Mouse (Mus musculus) skeletal muscle tissue, postnatal 0 days (tissue): ENCODE data around the gene Klf12. TPM values are rescaled to one million over a fixed set of nuclear protein-coding genes. Genes with fewer than 3 reads are reported as not detected.

ENCODE experiments used
- polyA plus RNA-seq: library from polyadenylated mRNA; unstranded; fragments of >200 nt; fragmentation: Nextera tagmentation; extraction: Ambion mirVana; gene quantifications from 2 replicates; pipeline ENCODE4 v1.2.1, GENCODE M21; 2015

The Klf12 gene
- 5.5 and 6.5 TPM in 2 replicates for polyA plus RNA-seq

GRCm38 (mm10) chr14:100284119-100284860, at the start of gene Klf12:
Gene Klf12, minus strand, starts transcription at chr14:100284679.

